Mouse (Mus musculus): Measurements from ENCODE around the gene Elavl1.
"Not testable (repeated sequence)": the region's sequence is repeated elsewhere in the genome, so short reads cannot be mapped to it uniquely, and the experiment has no call there.

Gene Elavl1

DNA sequence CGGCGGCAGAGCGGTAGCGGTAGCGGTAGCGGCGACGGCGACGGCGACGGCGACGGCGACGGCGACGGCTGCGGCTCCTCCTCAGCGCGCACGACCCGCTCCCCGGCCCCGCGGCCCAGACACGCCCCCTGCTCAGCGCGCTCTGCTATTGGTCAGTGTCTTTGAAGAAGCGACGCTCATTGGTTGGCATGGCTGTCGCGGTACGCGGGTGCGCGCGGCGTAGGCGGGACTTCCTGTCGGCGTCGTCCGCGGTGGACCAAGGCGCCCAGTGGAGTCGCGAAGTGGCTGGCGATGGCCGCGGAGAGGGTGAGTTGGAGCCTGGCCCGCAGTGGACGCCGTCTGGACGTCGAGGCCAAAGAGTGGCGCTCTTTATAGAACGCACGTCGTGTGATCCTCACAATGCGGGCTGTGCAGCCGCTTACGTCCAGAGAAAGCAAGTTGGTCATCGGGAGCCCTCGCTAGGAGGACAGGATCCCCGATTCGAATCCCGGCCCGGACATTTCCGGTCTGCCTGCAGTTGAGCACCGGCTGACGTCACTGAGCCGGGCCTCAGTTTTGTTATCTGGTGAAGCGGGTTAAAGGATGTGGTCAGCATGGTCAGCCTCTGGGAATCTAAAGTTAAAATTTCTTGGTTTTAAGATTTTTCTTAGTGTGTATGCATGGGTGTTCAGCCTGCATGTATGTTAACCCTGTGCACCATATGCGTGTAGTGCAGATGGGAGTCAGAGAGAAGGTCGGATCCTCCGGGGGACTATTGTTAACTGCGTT is at the start of gene Elavl1, which contains the start of gene Ccl25:
Elavl1 (minus strand) TSS at position 431 of the 768 bp plus-strand sequence.
Ccl25 (plus strand) TSS at position 228 of the 768 bp plus-strand sequence.
- peak; percentile 97 for DNase-seq

DNA sequence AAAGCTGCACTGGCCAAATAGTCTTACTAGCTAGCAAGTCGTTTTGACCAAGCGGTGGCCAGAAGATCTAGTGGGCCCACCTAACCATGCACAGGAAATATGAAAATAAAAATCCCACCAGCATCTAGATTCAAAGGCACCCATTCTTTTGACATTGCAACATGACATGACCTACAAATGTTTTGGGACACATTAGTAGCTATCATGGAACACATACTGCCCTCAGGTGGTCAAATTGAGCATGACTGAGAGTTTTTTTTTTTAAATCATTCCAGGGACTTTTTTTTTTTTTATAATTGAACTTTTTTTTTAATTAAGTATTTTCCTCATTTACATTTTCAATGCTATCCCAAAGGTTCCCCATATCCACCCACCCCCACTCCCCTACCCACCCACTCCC is 47.4 kb upstream of the Elavl1 start:
- peak; percentile 10 to 21 for DNase-seq

DNA sequence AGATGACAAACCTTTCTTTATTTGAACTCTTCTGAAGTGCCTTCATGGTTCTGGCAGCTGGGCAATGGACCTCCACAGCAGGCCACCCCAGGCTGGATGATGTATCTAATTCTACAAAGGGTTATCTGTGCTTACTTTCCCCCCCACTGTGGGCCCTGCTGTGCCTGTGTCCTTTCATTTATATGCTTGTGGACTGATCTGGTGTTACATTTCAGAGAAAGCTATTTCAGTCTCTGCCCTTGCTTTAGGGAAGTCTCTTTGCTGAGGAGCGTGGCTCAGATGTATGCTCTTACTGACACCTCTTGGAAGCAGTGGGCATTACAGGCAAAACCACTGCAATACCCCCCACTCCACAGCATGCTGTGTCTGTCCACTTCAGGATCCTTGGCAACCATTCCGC is 44.9 kb upstream of the Elavl1 start:
- DNase-seq, result peak; percentile 64 to 66

DNA sequence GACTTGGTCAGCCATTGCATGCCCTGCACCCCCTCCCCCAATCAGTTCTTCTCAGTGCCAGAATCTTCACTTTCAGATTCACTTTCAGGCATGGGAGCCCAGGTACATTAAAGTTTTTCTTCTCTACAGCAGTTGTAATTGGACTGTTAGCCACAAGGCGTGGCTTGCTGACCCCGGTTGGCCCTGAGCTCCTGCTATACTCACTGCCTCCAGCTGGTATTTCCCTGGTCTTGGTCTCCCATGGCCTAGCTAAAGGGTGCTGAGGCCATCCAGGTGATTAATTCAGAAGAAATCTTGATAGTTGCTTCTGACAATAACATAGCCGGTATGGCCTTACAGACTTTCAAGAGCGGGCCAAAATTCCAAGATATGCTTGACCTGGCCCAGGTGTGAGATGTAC is 43.3 kb upstream of the Elavl1 start:
- no peak for DNase-seq

- no peak for DNase-seq
These were observed 42.6 kb upstream of the Elavl1 start for GRCm38 (mm10) chr8:4367808-4368207.

DNA sequence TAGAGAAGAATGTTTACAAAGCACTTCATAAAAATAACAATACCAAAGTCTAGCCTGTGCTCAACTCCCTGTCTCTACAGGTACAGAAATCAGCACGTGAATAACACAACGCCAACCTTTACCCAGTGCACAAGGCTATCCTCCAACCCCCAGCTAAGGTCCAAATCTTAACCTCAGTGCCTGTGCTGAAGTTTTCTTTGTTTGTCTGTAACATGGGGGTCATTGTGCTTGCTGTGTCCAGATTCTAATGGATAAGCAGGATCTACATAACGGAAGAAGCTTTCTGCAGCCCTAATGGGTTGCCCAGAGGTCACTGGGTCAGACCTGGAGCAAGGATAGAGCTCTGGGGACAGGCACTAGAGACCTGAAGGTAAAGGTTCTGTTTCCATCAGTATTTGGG is 41.0 kb upstream of the Elavl1 start:
- no peak for DNase-seq

- no peak for DNase-seq
These were observed 35.7 kb upstream of the Elavl1 start for GRCm38 (mm10) chr8:4360922-4361321.

GRCm38 (mm10) chr8:4359362-4359761 is 34.1 kb upstream of the Elavl1 start:
- no peak for DNase-seq

DNA sequence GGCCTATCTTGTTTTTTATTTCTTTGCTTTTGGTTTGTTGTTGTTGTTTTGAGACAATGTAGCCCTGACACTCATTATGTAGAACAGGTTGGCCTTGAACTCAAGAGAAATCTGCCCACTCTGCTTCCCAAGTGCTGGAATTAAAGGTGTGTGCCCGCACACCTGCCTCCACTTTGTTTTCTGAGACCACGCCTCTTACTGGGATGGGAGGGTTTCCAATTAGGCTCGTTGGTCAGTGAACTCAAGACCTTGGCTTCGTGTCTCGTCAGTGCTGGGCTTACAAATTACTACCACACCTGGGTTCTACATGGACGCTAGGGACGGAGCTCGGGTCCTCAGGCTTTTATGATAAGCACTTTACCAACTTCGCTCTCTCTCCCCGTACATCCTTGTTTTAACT is 30.2 kb upstream of the Elavl1 start:
- DNase-seq, result no peak

GRCm38 (mm10) chr8:4354516-4354915 is 29.3 kb upstream of the Elavl1 start:
- no peak for DNase-seq

- DNase-seq, result no peak
These were observed 28.5 kb upstream of the Elavl1 start for GRCm38 (mm10) chr8:4353741-4354140.

GRCm38 (mm10) chr8:4352562-4352961 is 27.3 kb upstream of the Elavl1 start:
- DNase-seq, result not testable (repeated sequence)

DNA sequence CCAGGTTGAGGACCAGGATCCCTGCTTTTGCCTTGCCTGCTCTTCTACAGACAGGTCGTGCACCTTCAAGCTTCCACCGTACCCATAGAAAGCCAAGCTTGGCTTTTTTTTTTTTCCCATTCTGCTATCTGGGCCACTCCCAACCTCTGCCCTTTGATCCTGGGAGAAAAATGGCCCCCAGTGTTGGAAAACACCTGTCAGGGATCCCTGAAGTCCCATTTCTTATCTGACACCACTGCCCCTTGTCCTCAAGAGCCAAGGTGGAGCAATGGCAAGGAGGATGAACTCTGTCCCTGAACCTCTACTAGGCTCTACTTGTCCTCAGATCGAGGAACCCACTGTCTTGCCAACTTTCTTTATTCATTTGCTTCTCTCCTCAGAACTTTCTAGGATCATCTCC is 25.4 kb upstream of the Elavl1 start:
- DNase-seq, result no peak

GRCm38 (mm10) chr8:4349335-4349734 is 24.1 kb upstream of the Elavl1 start:
- DNase-seq, result no peak

- no peak for DNase-seq
These were observed 23.1 kb upstream of the Elavl1 start for GRCm38 (mm10) chr8:4348275-4348674.

DNA sequence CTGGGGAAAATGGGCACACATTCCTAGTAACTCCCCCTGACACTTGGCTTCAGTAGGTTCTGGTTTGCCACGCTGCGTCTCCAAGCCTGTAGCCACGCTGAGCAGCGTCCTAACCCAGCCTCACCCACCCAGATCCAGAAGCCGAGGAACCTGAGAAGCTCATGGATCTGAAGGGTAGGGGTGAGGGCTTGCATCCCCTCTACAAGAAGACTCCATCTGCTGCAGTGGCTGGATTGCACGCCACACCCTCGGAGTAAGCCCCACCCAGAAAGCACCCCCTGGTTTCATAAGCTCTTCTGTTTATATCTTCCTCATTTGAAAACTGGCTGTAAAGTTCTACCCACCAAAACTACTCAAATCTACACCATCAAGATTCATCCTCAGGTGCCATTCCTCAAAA is 22.4 kb upstream of the Elavl1 start:
- peak; percentile 37 to 50 for DNase-seq

DNA sequence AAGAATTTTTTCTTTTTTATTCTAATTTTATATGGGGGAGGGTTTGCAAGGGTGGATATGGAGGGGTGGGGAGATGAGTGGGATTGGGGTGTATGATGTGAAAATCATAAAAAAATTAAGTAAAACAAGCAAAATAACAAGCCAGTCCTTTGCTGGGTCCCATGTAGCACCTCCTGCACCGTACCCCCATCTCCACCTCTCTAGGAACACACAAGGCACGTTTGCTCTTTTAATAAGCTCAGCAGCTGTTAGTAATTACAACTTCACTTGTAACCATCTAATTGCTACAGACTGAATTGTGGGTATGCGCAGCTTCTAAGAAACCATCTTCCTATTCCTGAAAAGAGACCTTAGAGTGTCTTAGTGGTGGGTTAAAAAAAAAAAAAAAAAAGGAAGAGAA is 15.0 kb upstream of the Elavl1 start:
- DNase-seq, result no peak

GRCm38 (mm10) chr8:4335678-4336077 is 10.5 kb upstream of the Elavl1 start:
- no peak for DNase-seq

GRCm38 (mm10) chr8:4333966-4334365 is 8.8 kb upstream of the Elavl1 start:
- DNase-seq, result no peak

GRCm38 (mm10) chr8:4329000-4329399 is 3.8 kb upstream of the Elavl1 start:
- DNase-seq, result no peak

DNA sequence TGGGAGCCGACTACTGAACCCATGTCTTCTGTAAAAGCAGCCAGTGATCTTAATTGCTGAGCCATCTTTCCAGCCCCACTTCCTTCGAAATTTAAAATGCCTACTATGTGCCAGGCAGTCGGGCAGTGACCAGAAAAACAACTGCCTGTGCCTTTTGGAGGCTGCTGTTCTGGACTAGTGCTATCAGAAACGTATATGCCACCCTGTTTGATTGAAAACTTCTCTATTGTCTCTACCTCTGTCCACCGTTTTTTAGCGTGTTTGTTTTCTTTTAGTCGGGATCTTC is 481 bp upstream of the Elavl1 start:
- no peak for DNase-seq

DNA sequence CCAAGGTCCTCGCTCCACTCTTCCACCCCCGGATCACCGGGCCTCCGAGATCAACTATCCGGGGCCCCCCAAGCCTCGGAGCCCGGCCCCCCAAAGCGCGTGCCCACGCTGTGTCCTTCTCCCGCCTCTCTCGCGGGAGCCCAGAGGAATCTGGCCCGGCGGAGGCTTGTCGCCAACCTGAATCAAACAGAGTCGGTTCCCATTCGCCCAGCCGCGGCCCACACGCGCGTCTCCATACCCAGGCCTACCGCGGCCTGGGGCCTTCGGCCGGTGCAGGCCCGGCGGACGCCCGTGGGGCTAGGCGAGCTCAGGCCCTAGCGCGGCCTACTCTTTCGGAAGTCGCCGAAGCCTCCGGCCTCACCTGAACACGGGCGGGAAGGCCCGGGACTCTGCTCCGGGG is 688 bp downstream of the Elavl1 start:
- no peak for DNase-seq

DNA sequence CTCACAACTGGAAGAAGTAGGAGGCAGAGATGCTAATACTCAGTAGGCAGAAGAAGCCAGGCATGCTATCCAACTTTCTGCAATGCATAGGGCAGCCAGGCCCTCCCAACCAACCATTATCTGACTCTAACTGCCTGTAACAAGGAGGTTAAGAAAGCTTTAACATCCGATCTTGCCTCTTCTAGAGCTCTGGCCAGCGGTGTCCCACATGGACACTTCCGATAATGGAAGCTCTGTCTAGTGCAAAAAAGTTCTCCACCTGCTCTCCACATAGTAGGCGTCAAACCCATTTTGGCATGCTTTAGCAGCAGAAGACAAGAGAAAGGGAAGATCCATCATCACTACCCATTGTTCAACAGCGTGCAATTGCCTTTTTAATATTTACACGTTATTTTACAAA is 1.3 kb downstream of the Elavl1 start:
- DNase-seq, result no peak

- peak; percentile 87 to 89 for DNase-seq
These were observed 2.7 kb downstream of the Elavl1 start for GRCm38 (mm10) chr8:4322470-4322869.

DNA sequence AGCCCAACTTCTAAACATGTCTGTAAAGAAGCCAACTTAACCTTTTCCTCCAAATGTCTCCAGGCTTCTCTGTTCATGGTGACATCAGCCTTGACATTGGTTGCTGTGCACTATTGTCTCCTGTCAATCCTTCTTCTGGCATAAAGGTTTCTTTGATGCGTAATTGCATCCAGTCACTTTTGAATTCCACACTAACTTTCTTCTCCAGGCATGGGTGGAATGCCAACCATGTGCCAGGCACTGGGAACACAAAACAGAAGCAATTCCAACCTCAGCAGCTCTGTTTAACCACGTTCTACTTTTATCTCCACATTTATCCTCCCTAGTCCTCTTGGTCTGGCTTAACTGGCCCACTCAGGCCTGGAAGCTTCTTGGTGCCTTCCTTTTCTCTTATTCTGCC is 4.2 kb downstream of the Elavl1 start:
- DNase-seq, result no peak

Data from B cell, adult 2 months (primary cell).